Mouse (Mus musculus) mouse embryonic stem cell (cell line): Measurements from ENCODE around the gene Gm20388.

Experiments
- in situ Hi-C, 2 experiments: fragments of 300-500 bp; cut with MboI; formaldehyde crosslinking; loops; 1 replicate in 1 of 2; 3 replicates in 1 of 2; pipeline ENCODE4 v1.14.3; 2019 to 2020; ENCODE audit warnings: low sequenced_read_pairs in 2 of 2, low pct_unique_long_range_greater_than_20kb in 1 of 2, mixed read lengths in 1 of 2; ENCODE audit not compliant: unreplicated experiment in 1 of 2

Gm20388 gene

GRCm38 (mm10) chr8:121365150-121365549 lies 1454.5 kb downstream of the Gm20388 start:
- in situ Hi-C loops: no loop called here

GRCm38 (mm10) chr8:121366655-121367054 lies 1456.0 kb downstream of the Gm20388 start:
- in situ Hi-C loops: no loop called here

GRCm38 (mm10) chr8:121368799-121369198 lies 1458.2 kb downstream of the Gm20388 start:
- in situ Hi-C loops: no loop called here

GRCm38 (mm10) chr8:121369378-121369777 lies 1458.7 kb downstream of the Gm20388 start:
- in situ Hi-C loops: no loop called here

- in situ Hi-C loops: no loop called here
Measured at GRCm38 (mm10) chr8:121371287-121371686, 1460.6 kb downstream of the Gm20388 start.

- in situ Hi-C loops: no loop called here
Measured at GRCm38 (mm10) chr8:121371911-121372638, 1461.4 kb downstream of the Gm20388 start.

- in situ Hi-C loops: no loop called here
Measured at GRCm38 (mm10) chr8:121372639-121372986, 1462.0 kb downstream of the Gm20388 start.

- in situ Hi-C loops: no loop called here
Measured at GRCm38 (mm10) chr8:121374284-121374683, 1463.6 kb downstream of the Gm20388 start.

GRCm38 (mm10) chr8:121374777-121375176 lies 1464.1 kb downstream of the Gm20388 start:
- in situ Hi-C loops: no loop called here

- in situ Hi-C loops: no loop called here
Measured at GRCm38 (mm10) chr8:121376116-121376950, 1465.7 kb downstream of the Gm20388 start.

GRCm38 (mm10) chr8:121377680-121378079 lies 1467.0 kb downstream of the Gm20388 start:
- in situ Hi-C loops: no loop called here

GRCm38 (mm10) chr8:121379387-121379786 lies 1468.7 kb downstream of the Gm20388 start:
- in situ Hi-C loops: no loop called here

- in situ Hi-C loops: no loop called here
Measured at GRCm38 (mm10) chr8:121382583-121383241, 1472.1 kb downstream of the Gm20388 start.

GRCm38 (mm10) chr8:121385540-121385939 lies 1474.9 kb downstream of the Gm20388 start:
- in situ Hi-C loops: no loop called here

- in situ Hi-C loops: no loop called here
Measured at GRCm38 (mm10) chr8:121390608-121391007, 1480.0 kb downstream of the Gm20388 start.

- in situ Hi-C loops: no loop called here
Measured at GRCm38 (mm10) chr8:121391254-121391653, 1480.6 kb downstream of the Gm20388 start.

- in situ Hi-C loops: no loop called here
Measured at GRCm38 (mm10) chr8:121391771-121392170, 1481.1 kb downstream of the Gm20388 start.

GRCm38 (mm10) chr8:121392482-121392881 lies 1481.8 kb downstream of the Gm20388 start:
- in situ Hi-C loops: no loop called here

- in situ Hi-C loops: no loop called here
Measured at GRCm38 (mm10) chr8:121393111-121393510, 1482.5 kb downstream of the Gm20388 start.
